Mouse (Mus musculus) heart, postnatal 0 days (tissue): Measurements from ENCODE around the gene Trpv3.

ENCODE experiments used
- CTCF ChIP-seq: IDR thresholded peaks from 2 replicates; pipeline ENCODE4 v1.5.1; 2016; ENCODE audit warnings: antibody characterized with exemption, control low read depth, low read depth
- EP300 ChIP-seq: IDR thresholded peaks from 2 replicates; pipeline ENCODE4 v1.6.1; 2016; ENCODE audit warnings: antibody characterized with exemption, low read depth

- TF ChIP-seq CTCF: no peak
- TF ChIP-seq EP300: no peak
These were observed 8.5 kb upstream of the Trpv3 start for GRCm38 (mm10) chr11:73258664-73259063.
